Mouse (Mus musculus) adrenal gland, adult 18-20 months (tissue): Measurements from ENCODE around the gene Gtse1. TPM values are rescaled to one million over a fixed set of nuclear protein-coding genes. Genes with fewer than 3 reads are reported as not detected.

Source experiments
- DNase-seq, 2 experiments: peaks; one replicate each; pipeline ENCODE4 v3.0.0; 2021 to 2022; ENCODE audit warnings: low spot score in 2 of 2
- total RNA-seq, 2 experiments: library from RNA; stranded (reverse); gene quantifications; 1 replicate in 1 of 2; 2 replicates in 1 of 2; pipeline ENCODE4 v1.2.3; 2021

The Gtse1 gene
- total RNA-seq, 2 experiments from 2014 or later = 0.58 to 0.70 TPM

DNA sequence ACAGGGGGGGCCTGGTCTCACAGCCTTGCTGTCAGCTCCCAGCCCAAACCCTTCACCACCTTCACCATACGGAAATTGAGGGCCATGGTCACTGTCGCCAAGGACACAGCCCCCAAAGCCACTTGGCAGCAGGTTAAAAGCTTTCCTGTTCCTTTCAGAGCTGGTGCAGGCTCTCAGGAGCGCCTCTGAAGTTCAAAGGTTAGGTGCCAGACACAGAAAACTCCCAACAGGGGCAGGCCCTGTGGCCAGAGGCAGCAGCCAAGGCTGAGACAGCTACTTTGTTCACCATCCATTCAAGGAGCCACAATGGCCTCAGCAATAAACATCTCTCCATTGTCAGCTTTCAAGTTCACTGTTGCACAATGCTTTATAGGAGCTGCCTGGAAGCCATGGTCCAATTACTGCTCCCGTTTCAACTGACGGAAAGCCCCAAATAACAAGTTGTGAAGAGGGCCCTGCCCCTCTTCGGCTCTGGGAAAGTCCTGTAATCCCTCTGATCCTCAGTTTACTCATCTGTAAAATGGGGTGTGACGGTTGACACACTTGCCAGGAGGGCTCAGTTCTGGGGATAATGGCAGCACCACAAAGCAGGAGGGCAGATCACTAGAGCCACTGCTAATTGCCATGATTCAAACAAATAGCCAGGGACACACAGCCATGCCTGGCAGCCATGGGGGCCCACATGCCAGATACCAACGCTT is 59.8 kb downstream of the Gtse1 start:
- DNase-seq = no peak

DNA sequence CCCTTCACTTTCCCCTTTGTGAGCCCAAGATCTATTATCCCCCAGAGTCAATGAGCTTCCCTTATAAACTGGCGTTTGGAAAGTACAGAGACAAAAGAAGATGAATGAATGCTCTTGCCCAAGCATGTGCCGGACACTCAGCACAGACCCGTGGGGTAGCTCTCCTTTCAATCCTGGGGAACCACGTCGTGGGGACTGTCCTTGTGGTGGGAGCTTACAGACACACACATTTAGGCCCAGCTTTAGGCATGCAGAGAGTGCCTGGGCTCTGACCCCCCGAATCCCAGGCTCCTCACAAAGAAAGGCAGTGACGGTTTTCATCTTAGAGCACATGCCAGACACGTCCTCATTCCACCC is 60.3 kb downstream of the Gtse1 start:
- no peak for DNase-seq

DNA sequence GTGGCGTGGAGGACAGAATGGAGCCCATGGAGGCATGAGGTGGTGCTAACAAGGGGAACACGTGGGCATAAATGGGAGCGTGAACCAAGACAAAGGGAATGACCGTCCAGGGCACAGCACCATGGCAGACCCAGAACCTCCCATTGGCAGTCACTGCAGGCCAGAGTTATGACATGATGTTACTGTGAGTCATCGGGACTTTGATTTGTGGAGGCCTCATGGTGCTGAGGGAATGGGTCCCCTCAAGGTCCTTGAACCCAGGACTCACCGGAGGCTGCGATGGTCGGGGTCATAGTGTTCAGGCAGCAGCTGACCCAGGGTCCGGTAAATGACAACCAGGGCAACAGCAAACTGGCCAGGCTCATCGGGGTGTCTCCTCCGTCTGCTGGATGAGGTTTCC is 62.3 kb downstream of the Gtse1 start:
- no peak for DNase-seq

Other genes starting within 250 kb of the Gtse1 start
- 100 to 1,000 TPM in 1 of 2 experiments, 10 to 100 TPM in 1; 30.9 to 107 TPM for gene Ppara, start 124.8 kb upstream of the Gtse1 start, total RNA-seq
- 10 to 100 TPM; 18.8 to 26.6 TPM for gene Cdpf1, start 48.0 kb upstream of the Gtse1 start, total RNA-seq
- gene Pkdrej, start 38.0 kb upstream of the Gtse1 start, total RNA-seq = under 1 TPM; 0.16 to 0.23 TPM
- 10 to 100 TPM; 16.2 to 18.7 TPM for gene Ttc38, start 27.4 kb upstream of the Gtse1 start, total RNA-seq
- 10 to 100 TPM; 25.0 to 32.7 TPM for gene Trmu, start 19.6 kb downstream of the Gtse1 start, total RNA-seq
- 1 to 10 TPM; 2.9 to 3.7 TPM for gene Celsr1, start 174.0 kb downstream of the Gtse1 start, total RNA-seq
- gene Gramd4, start 197.9 kb downstream of the Gtse1 start, total RNA-seq = 10 to 100 TPM; 12.7 to 14.6 TPM